Mouse (Mus musculus): ENCODE measurements around the gene Ralgps1. TPM values are rescaled to one million over a fixed set of nuclear protein-coding genes. Genes with fewer than 3 reads are reported as not detected.

The Ralgps1 gene
- polyA plus RNA-seq, 1 experiment = 20.4 TPM

- Histone ChIP-seq H3K27ac (ENCODE audit: control insufficient read depth, insufficient read depth, low read length) (no peak overlapping the region), H3K4me3 (ENCODE audit: control insufficient read depth, insufficient read depth, low read length) (no peak overlapping the region), H3K36me3 (ENCODE audit: control insufficient read depth, insufficient read depth, low read length) (no peaks in the 10 kb centered on the region), H3K27me3 (ENCODE audit: control insufficient read depth, insufficient read depth, low read length) (no peaks in the 10 kb centered on the region), H3K4me1 (replicated peaks; ENCODE audit: control insufficient read depth, insufficient read depth, low read length) (0 out of 2 replicates have a peak, but pooled peaks cover 4% of the 10 kb centered on the region)
- DNase-seq = no peak
- no peak for TF ChIP-seq CTCF (IDR thresholded peaks at IDR 0.05; ENCODE audit: borderline replicate concordance, control insufficient read depth, extremely low read depth, insufficient read depth, low read length, poor library complexity)
- TF ChIP-seq POLR2A (IDR thresholded peaks at IDR 0.05; ENCODE audit: control insufficient read depth, extremely low read depth, insufficient read depth, low read length, poor library complexity) = no peak
- 84% methylated on average over 3 of the region's 3 CpGs for WGBS
Measured at GRCm38 (mm10) chr2:33249922-33250633, 121.2 kb downstream of the Ralgps1 start.

DNA sequence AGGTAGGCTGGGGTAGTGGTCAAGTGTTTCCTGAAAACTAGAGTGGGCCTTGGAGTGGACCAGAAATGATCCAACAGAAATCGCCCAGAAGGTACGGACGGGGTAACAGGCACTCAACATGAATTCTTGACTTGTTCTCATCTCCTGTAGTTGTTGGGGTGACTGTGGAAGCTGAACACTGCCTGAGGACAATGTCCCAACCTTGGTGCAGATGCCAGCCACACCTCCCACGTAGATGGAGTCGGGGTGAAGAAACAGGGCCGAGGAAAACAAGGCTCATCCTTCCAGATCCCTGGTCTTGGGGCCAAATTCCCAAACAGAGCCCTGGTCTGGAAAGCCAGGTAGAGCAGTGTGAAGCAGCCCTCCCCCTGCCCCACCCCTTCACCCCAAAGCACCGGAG is 122.7 kb downstream of the Ralgps1 start:
- Histone ChIP-seq H3K27me3 (ENCODE audit: control insufficient read depth, insufficient read depth, low read length) (no peaks in the 10 kb centered on the region), H3K4me3 (ENCODE audit: control insufficient read depth, insufficient read depth, low read length) (no peak overlapping the region), H3K27ac (ENCODE audit: control insufficient read depth, insufficient read depth, low read length) (no peak overlapping the region), H3K4me1 (replicated peaks; ENCODE audit: control insufficient read depth, insufficient read depth, low read length) (0 out of 2 replicates have a peak, but pooled peaks cover 4% of the 10 kb centered on the region), H3K36me3 (ENCODE audit: control insufficient read depth, insufficient read depth, low read length) (no peaks in the 10 kb centered on the region)
- no peak for TF ChIP-seq CTCF (IDR thresholded peaks at IDR 0.05; ENCODE audit: borderline replicate concordance, control insufficient read depth, extremely low read depth, insufficient read depth, low read length, poor library complexity)
- TF ChIP-seq POLR2A (IDR thresholded peaks at IDR 0.05; ENCODE audit: control insufficient read depth, extremely low read depth, insufficient read depth, low read length, poor library complexity) = no peak
- no peak for DNase-seq
- 97% methylated on average over 7 of the region's 7 CpGs for WGBS

GRCm38 (mm10) chr2:33246841-33247240 is 124.4 kb downstream of the Ralgps1 start:
- Histone ChIP-seq H3K36me3 (ENCODE audit: control insufficient read depth, insufficient read depth, low read length) (no peaks in the 10 kb centered on the region; the same call in 1 of the 2 replicates), H3K27me3 (ENCODE audit: control insufficient read depth, insufficient read depth, low read length) (no peaks in the 10 kb centered on the region), H3K27ac (ENCODE audit: control insufficient read depth, insufficient read depth, low read length) (no peak overlapping the region), H3K4me3 (ENCODE audit: control insufficient read depth, insufficient read depth, low read length) (no peak overlapping the region), H3K4me1 (replicated peaks; ENCODE audit: control insufficient read depth, insufficient read depth, low read length) (0 out of 2 replicates have a peak, but pooled peaks cover 4% of the 10 kb centered on the region)
- no peak for DNase-seq
- TF ChIP-seq CTCF (IDR thresholded peaks at IDR 0.05; ENCODE audit: borderline replicate concordance, control insufficient read depth, extremely low read depth, insufficient read depth, low read length, poor library complexity) (no peak), POLR2A (IDR thresholded peaks at IDR 0.05; ENCODE audit: control insufficient read depth, extremely low read depth, insufficient read depth, low read length, poor library complexity) (no peak)
- 79% methylated on average over 5 of the region's 5 CpGs for WGBS

DNA sequence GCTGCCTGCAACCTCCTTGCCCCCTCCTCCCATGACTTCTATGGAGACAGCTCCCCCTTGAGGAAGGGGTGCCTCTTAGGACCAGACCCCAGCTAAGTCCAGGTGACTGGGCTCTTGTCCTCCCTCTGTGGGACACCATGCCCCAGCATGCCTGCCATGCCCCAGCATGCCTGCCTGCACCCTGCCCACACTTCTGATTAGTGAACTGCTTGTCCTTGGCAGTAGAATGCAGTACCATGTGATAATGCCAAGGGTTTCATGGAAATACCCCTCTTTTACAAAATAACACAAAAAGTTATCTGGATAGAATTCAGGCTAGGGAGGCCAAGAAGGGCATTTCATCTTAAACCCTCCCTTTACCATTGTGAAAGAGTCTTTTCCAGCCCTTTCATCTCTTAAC is 125.9 kb downstream of the Ralgps1 start:
- no peak overlapping the region for H3K27ac ChIP-seq (ENCODE audit: control insufficient read depth, insufficient read depth, low read length)
- no peaks in the 10 kb centered on the region for H3K27me3 ChIP-seq (ENCODE audit: control insufficient read depth, insufficient read depth, low read length)
- 0 out of 2 replicates have a peak, but pooled peaks cover 4% of the 10 kb centered on the region for H3K4me1 ChIP-seq (replicated peaks; ENCODE audit: control insufficient read depth, insufficient read depth, low read length)
- TF ChIP-seq POLR2A (IDR thresholded peaks at IDR 0.05; ENCODE audit: control insufficient read depth, extremely low read depth, insufficient read depth, low read length, poor library complexity) (no peak), CTCF (IDR thresholded peaks at IDR 0.05; ENCODE audit: borderline replicate concordance, control insufficient read depth, extremely low read depth, insufficient read depth, low read length, poor library complexity) (no peak)
- DNase-seq = no peak
- H3K36me3 ChIP-seq (ENCODE audit: control insufficient read depth, insufficient read depth, low read length) = no peaks in the 10 kb centered on the region; the same call in 1 of the 2 replicates
- no peak overlapping the region for H3K4me3 ChIP-seq (ENCODE audit: control insufficient read depth, insufficient read depth, low read length)

DNA sequence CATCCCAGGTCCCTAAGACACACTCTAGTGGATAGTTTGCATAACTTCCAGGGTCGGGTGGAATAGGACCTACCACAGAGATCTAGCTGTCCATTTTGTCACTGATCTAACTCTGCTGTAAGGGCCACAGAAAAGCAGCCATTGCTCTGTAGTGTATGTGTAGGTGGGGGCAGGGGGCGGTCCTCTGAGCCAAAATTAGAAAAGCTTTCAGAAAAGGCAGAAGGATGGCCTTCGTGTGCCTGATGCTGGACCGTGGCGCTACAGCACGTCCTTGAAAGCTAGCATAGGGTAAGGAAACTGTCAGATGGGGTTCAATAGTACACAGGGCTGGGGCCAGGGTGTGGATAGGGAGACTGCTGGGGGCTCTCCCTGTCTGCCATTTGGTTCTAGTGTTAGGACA is 126.4 kb downstream of the Ralgps1 start:
- no peak for DNase-seq
- 96% methylated on average over 6 of the region's 6 CpGs for WGBS
- H3K27me3 ChIP-seq (ENCODE audit: control insufficient read depth, insufficient read depth, low read length) = no peaks in the 10 kb centered on the region
- no peak for TF ChIP-seq POLR2A (IDR thresholded peaks at IDR 0.05; ENCODE audit: control insufficient read depth, extremely low read depth, insufficient read depth, low read length, poor library complexity)
- no peak for TF ChIP-seq CTCF (IDR thresholded peaks at IDR 0.05; ENCODE audit: borderline replicate concordance, control insufficient read depth, extremely low read depth, insufficient read depth, low read length, poor library complexity)
- no peak overlapping the region for H3K27ac ChIP-seq (ENCODE audit: control insufficient read depth, insufficient read depth, low read length)
- no peaks in the 10 kb centered on the region; the same call in 1 of the 2 replicates for H3K36me3 ChIP-seq (ENCODE audit: control insufficient read depth, insufficient read depth, low read length)
- no peak overlapping the region for H3K4me3 ChIP-seq (ENCODE audit: control insufficient read depth, insufficient read depth, low read length)
- 0 out of 2 replicates have a peak, but pooled peaks cover 4% of the 10 kb centered on the region for H3K4me1 ChIP-seq (replicated peaks; ENCODE audit: control insufficient read depth, insufficient read depth, low read length)

- TF ChIP-seq POLR2A (IDR thresholded peaks at IDR 0.05; ENCODE audit: control insufficient read depth, extremely low read depth, insufficient read depth, low read length, poor library complexity) = no peak
- no peak for TF ChIP-seq CTCF (IDR thresholded peaks at IDR 0.05; ENCODE audit: borderline replicate concordance, control insufficient read depth, extremely low read depth, insufficient read depth, low read length, poor library complexity)
- H3K4me1 ChIP-seq (replicated peaks; ENCODE audit: control insufficient read depth, insufficient read depth, low read length) = no peaks in the 10 kb centered on the region
- 92% methylated on average over 6 of the region's 6 CpGs for WGBS
- H3K27ac ChIP-seq (ENCODE audit: control insufficient read depth, insufficient read depth, low read length) = no peak overlapping the region
- no peaks in the 10 kb centered on the region for H3K36me3 ChIP-seq (ENCODE audit: control insufficient read depth, insufficient read depth, low read length)
- H3K27me3 ChIP-seq (ENCODE audit: control insufficient read depth, insufficient read depth, low read length) = no peaks in the 10 kb centered on the region
- no peak for DNase-seq
- no peak overlapping the region for H3K4me3 ChIP-seq (ENCODE audit: control insufficient read depth, insufficient read depth, low read length)
Measured at GRCm38 (mm10) chr2:33237581-33237980, 133.7 kb downstream of the Ralgps1 start.

All from thymus, adult 2 months (tissue).